Mouse (Mus musculus) liver, embryonic 14.5 days (tissue): ENCODE measurements around the gene Nfia.

Source experiments
- CTCF ChIP-seq: IDR thresholded peaks from 2 replicates; pipeline ENCODE4 v1.5.1; 2016; ENCODE audit warnings: antibody characterized with exemption, low read depth, control low read depth
- EP300 ChIP-seq: IDR thresholded peaks from 2 replicates; pipeline ENCODE4 v1.6.1; 2016; ENCODE audit warnings: antibody characterized with exemption, low read depth

- TF ChIP-seq EP300 (no peak), CTCF (no peak)
These were observed 216.2 kb downstream of the Nfia start for GRCm38 (mm10) chr4:97988703-97989102.
